Mouse (Mus musculus): ENCODE measurements around the gene Atg7.
"Not testable (repeated sequence)": the region's sequence is repeated elsewhere in the genome, so short reads cannot be mapped to it uniquely, and the experiment has no call there.

Gene Atg7

DNA sequence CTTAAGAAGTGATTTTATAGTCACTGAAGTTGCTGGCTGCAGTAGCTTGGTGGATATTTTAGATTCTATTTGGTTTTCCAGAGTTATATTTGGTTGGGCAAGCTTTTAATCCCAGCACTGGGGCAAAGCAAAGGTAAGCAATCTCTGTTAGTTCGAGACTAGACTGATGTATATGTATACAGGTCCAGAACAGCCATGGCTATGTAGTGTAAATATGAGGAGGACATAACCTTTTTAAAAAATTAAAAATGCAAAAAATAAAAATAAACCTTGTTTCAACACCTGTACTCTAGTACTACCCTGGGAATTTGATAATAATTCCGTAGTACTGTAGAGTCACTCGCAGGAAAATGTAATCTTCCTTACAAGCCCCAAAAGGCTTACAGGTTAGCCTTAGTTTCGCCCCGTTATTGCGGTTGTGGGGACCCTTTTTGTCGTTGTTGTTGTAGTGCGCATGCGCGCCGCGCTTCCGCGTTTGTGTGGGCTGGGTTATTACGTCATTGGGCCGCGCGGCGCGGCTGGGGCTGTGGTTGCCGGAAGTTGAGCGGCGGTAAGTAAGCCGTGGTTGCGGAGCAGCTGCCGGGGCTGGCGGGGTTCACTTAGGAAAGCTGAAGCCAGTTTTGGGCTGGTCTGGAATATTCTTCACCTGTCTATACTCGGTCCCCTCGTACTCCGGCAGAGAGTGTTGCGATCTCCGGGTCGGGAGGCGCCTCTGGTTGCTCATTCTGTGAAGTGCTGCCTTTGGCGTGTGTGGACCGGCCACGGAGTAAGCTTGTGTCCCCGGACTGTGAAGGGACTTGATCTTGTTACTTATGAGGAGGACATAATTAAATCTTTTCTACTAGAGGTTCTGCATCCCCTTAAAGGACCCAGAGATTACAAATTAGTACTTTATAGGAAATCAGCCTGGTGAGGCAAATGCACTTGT, at the start of gene Atg7:
TSS of gene Atg7 (plus strand) at position 497 of the 928 bp plus-strand sequence.
- peak; percentile 85 for DNase-seq (ENCODE audit: low read depth, low spot score)

DNA sequence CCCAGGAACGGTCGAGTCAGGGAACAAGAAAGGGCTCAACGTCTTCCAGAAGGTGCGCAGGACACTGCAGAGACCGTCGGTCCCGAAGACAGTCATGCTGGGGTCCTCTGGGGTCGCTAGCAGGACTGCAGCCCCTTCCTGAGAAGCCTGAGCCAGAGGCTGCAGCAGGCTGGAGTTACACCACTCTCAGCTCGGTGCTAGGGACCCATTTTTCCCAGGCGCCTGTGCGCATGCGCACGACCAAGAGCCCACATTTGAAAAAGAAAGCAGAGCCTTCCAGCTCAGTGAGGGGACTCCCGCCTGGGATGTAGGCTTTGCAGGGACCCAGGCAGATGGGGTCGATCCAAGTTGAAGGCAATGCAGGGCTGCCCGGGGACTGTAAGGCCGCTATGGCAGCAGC, 28.8 kb upstream of the Atg7 start:
- DNase-seq (ENCODE audit: low read depth, low spot score) = not testable (repeated sequence)

DNA sequence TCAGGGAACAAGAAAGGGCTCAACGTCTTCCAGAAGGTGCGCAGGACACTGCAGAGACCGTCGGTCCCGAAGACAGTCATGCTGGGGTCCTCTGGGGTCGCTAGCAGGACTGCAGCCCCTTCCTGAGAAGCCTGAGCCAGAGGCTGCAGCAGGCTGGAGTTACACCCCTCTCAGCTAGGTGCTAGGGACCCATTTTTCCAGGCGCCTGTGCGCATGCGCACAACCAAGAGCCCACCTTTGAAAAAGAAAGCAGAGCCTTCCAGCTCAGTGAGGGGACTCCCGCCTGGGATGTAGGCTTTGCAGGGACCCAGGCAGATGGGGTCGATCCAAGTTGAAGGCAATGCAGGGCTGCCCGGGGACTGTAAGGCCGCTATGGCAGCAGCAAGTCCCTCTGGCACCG, 9.0 kb upstream of the Atg7 start:
- not testable (repeated sequence) for DNase-seq (ENCODE audit: low read depth, low spot score)

- DNase-seq (ENCODE audit: low read depth, low spot score) = no peak
These were observed 819 bp downstream of the Atg7 start for GRCm38 (mm10) chr6:114643716-114644115.

- DNase-seq (ENCODE audit: low read depth, low spot score) = no peak
These were observed 1.6 kb downstream of the Atg7 start for GRCm38 (mm10) chr6:114644531-114644930.

GRCm38 (mm10) chr6:114646201-114646600, 3.3 kb downstream of the Atg7 start:
- DNase-seq (ENCODE audit: low read depth, low spot score) = no peak

DNA sequence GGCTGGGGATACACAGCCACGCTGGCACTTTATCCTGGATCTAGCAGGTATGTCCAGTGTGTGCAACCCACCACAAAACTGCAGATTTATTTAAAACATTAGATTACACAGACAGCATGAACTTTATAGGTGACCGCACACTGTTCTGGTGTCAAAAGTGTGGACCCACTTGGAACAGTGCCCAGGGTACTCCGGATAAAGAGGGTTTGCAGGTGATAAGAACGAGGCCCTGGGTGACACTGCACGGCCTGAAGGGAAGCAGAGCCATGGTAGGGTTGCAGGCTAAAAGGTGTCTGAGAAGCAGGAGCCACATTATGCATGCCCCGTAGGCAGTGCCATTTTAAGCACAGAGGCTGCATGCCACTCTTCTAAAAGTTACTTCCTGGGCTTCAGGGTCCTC, 4.1 kb downstream of the Atg7 start:
- no peak for DNase-seq (ENCODE audit: low read depth, low spot score)

- no peak for DNase-seq (ENCODE audit: low read depth, low spot score)
These were observed 5.6 kb downstream of the Atg7 start for GRCm38 (mm10) chr6:114648352-114649030.

GRCm38 (mm10) chr6:114652209-114652608, 9.3 kb downstream of the Atg7 start:
- DNase-seq (ENCODE audit: low read depth, low spot score) = no peak

DNA sequence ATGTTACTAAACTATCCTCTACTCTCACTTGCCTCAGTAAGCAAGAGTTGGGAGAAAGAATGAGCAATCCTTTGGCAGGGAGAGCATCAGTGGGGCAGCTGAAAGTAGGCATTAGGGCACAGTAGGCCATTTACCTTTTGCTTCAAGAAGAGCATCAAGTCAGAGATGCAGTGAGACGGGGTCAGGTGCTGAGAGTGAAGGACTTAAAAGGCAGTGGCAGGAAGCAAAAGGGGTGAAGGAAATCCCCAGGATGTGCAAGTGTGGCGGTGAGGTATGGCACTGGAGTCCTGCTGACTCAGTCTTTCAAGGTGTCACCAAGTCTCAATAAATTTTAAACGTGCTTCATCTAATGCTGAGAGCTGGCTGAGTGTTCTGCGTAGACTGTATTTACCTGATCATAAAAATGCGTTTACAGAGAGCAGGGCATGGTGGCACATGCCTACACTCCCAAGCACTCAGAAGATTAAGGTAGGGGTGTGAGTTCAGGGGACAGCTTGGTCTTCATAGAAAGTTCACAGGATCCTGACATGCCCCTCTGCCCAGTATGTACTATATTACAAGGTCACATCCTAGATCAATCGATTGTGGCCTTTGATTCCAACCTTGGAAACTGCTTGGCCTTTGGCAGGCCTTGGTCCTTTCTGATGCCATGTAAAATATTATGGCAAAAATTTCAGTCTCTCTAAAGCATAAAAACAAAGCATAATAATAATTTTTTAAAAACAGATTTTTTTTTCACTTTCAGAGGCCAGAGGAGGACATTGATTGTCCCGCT, 14.1 kb downstream of the Atg7 start:
- DNase-seq (ENCODE audit: low read depth, low spot score) = no peak

- DNase-seq (ENCODE audit: low read depth, low spot score) = no peak
These were observed 14.9 kb downstream of the Atg7 start for GRCm38 (mm10) chr6:114657807-114658206.

DNA sequence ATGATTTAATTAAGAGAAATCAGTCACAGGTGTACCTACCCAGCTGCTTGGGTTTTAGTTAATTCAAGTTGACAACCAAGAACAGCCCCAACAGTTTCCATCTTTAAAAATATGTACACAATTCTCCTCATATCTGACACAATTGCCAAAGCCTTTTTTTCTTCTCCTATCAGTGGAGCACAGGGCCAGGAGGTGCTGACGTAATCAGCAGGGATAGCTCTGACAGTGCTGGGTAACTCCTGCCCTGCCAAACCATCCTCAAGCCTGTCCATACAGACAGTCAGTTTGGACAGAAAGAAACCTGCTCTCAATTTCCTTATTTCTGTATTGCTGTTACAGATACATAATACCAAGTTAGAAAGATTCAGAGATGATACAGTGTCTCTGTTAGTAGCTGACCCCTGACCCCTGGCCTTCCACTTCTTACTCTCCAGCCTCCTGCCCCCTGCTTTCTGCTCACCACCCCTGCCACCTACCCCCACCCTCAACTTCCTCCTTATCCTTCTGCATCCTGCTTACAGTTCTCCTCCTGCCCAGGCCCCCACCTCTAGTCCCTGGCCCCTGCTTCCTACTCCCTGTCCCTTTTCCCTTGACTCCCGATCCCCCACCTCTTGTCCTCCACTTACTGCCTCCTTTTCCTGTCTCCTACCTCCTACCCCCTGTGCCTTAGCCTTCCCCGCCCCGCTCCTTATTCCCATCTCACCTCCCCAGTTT, 16.5 kb downstream of the Atg7 start:
- DNase-seq (ENCODE audit: low read depth, low spot score) = no peak

DNA sequence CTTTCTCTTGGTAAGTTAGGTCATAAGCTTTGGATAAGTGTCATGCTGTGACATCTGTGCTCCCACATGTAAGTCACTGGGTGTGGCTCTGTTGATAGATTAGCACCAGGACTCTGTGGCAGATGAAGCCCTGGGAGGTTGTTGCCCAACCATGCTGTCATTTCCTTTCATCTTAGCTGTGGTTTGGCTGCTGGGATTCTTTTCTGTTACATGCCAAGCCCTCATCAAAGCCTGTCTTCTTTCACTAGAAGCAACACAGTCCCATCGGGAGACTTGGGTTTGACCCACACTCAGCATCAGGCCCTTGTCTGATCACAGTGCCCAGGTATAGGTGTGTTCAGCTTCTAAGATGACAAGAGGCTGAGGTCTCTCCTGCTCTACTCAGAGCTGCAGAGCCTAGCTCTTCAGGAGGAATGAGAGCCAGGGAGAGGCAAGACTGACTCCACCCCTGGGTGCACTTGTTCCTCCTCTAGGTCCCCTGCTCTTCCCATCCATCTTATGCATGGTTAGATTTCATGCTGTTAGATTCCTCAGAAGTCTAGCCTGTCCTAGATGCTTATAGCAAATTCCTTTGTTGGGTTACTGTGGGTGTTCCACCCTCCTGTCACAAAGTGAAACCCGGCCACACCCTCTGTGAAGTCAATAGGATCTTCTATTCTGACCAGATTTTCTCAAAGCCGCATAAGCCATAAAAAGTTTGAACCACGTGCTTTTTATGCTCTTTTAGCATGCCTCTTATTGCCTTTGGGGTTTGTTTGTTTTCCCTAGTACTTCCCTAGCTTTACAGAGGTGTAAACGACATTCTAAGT, 17.3 kb downstream of the Atg7 start:
- DNase-seq (ENCODE audit: low read depth, low spot score) = no peak

DNA sequence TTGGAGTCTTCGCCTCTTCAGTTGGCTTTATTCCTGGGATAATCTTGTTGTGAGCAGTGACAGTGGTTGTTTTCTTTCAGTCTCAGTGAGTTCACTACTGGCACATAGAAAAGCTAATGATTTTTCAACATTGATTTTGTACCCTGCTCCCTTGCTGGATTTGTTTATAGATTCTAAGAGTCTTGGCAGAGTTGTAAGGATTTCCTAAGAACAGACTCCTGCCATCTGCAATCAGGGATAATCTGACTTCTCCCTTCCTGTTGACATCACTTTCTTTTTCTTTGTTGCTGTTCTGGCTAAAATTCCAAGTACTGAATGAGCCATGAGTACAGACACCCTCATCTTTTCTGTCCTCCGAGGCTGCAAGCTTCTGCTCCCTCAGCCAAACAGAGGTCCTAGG, 20.8 kb downstream of the Atg7 start:
- DNase-seq (ENCODE audit: low read depth, low spot score) = no peak

DNA sequence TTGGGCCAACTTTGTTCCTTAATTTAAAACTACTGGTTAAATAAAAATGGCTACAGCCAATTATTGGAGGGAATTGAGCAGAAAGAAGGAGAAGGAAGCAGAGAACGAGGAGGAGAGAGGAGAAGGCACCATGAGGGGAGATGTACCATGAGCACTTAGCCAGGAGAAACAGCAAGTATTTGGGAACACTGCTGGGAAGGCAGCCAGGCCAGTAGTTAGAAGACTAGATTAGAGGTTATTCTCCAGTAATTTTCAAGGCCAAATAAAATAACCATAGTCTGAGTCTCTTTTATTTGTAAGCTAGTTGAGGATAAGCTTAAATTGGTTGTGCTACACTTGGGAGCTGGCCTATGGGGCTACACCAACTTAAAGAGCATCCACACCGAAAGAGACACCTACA, 21.8 kb downstream of the Atg7 start:
- DNase-seq (ENCODE audit: low read depth, low spot score) = no peak

DNA sequence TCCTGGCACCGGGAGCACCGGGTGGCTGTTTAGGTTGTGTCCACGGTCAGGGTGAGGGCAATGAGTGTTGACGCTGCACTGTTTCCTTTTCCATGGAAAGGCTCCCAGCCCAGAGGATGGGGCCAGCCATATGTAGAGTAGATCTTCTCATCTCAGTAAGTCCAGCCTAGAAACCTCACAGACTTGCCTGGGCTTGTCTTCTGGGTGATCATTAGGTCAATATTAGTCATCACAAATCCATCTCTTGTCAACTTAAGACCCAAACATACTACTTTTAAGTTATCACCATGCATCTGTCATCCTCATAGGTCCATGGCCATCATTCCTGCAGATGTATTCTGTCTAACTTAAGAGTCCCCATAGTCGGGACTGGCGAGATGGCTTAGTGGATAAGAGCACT, 24.6 kb downstream of the Atg7 start:
- DNase-seq (ENCODE audit: low read depth, low spot score) = no peak

DNA sequence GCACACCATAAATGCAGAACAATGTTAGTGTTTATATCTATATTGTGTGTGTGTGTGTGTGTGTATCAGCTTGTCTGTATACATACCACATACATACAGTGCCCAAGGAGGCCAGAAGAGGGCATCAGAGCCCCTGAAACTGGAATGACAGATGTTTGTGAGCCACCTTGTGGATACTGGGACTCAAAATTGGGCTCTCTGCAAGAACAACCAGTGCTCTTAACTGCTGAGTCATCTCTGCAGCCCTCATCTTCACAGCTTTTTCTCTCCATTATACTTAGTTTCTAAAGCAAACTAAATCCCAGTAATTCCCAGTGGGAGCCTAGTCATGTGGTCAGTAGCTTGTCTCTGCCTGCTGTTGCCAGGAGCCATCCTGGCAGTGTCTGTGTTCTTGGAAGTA, 31.9 kb downstream of the Atg7 start:
- no peak for DNase-seq (ENCODE audit: low read depth, low spot score)

DNA sequence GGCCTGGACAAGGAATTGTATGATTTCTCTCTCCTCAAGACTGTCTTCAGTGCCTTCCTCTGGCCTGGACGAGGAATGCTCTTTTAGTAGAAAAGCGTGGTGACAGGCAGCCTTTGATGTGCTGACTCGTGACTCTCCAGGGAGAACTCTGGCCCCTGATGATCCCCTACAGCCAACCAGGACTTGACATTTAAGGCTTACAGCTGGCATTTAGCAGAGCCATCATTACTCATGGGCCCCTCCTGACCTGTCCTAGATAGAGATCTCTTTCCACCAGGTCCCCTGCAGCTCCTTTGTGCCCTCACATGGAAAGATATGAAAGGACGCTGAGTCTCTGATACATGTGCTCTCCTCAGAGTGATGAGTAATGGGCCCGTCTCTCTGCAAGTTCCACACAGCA, 33.2 kb downstream of the Atg7 start:
- no peak for DNase-seq (ENCODE audit: low read depth, low spot score)

- no peak for DNase-seq (ENCODE audit: low read depth, low spot score)
These were observed 39.3 kb downstream of the Atg7 start for GRCm38 (mm10) chr6:114682092-114682711.

DNA sequence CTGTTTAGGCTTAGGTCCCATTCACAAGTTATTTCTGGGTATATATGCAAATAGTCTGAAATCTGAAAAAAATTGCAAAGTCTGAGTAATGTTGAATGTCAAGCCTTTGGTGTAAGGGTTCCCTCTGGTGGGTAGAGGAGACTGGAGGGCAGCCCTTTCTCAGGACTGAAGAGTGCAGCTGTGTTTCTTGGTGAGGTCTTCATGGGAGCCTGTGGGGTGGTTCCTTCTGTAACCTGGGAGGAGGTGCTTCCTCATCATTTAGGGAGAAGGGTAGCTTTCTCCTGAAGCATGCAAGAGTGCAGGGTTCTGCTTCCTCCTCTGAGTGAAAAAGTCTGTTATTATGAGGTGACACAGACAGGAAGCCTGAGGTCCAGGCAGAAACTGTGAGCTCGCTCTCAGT, 40.8 kb downstream of the Atg7 start:
- no peak for DNase-seq (ENCODE audit: low read depth, low spot score)
